Mouse (Mus musculus): Measurements from ENCODE around the gene Lrrtm3.

DNA sequence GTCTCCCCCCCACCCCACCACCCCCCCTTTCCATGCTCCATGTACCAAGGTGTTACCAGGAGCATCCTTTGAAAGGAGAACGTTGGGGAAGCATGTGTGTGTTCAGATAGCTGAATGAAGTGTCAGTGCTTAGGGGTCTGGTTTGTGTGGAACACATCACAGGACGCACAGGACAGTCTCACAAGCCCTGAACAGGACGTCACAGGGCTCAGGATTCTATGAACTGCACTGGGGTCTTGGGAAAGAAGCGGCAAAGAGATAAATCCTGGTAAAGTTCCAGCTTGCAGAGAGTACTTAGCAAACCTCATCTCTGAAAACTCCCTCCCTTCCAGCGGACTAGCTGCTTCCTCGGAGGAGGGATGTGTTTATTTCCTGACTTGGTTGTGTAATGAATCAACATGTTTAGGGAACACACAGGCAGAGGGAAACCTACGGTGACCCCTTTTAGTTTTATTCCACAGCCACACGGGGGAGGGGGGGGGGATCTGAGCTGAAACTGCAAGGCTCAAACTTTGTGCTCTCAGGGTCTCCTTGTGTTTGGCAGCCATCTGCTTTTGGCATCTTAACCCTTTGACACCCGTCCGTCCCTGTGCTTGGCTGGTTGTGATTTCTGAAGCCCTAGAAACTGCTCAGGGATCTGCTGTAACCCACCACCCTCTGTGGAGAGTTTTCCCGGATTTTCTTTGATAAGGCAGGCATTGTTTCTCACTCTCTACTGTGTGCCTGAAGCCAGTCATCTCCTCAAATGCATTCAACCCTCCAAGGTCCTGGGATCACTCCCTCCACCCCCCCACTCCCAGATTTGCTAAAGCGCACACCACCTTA is 3.3 kb downstream of the Lrrtm3 start:
- TF ChIP-seq CTCF (IDR thresholded peaks at IDR 0.05) (no peak), EP300 (IDR thresholded peaks at IDR 0.05) (no peak)
